Mouse (Mus musculus): ENCODE data around the gene Poll. TPM values are rescaled to one million over a fixed set of nuclear protein-coding genes. Genes with fewer than 3 reads are reported as not detected.

Poll gene
- polyA plus RNA-seq (2012), result 17.6 and 19.5 TPM in 2 replicates

DNA sequence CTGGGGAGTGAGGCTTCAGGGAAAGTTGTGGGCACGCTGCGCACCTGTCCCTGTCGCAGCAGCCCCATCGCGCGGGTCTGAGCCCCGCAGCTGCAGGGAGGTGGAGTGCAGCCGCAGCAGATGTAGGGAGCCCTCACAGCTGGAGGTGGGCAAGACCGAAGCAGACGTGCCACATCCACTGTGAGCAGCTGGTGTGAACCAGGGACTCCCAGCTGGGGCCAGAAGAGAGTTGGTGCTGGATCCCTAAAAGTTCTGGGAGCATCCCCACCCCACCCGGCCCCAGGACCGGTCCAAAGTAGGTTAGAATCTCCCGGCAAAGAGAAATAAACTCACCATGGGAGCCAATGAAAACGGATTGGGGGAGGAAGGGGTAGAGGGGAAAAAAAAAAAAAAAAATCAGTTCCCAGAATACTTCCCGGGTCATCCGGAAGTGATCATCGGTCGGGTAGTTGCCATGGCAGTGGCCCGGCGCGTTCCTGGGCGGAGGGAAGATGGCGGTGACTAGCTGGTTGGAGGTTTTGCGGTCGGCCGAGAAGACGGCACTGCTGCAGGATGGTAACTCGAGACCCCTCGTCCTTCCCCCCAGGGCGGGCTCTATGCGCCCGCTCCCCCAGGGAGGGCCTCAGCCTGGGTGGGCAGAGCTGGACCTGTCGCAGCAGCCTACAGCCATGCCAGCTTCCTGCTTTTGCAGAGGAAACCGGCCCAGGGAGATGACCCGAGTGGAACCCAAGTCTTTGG, at the start of gene Poll, which contains the start of gene Gm17018:
Poll (minus strand) TSS at position 379 of the 738 bp plus-strand sequence.
Gm17018 (plus strand) TSS at position 463 of the 738 bp plus-strand sequence.

Other genes starting within 250 kb of the Poll start
- 4.6 and 6.1 TPM in 2 replicates for gene Btrc, start 196.8 kb downstream of the Poll start, polyA plus RNA-seq (2012)
- 24.7 and 28.4 TPM in 2 replicates for gene Gm17018, start 84 bp upstream of the Poll start, polyA plus RNA-seq (2012)
- gene Fbxw4, start 99.8 kb upstream of the Poll start, polyA plus RNA-seq (2012), result 28.1 and 30.7 TPM in 2 replicates
- 0.74 TPM in 1 of 2 replicates, not detected in the other for gene Fgf8, start 182.4 kb upstream of the Poll start, polyA plus RNA-seq (2012)
- 163 and 166 TPM in 2 replicates for gene Npm3, start 189.1 kb upstream of the Poll start, polyA plus RNA-seq (2012)
- gene Mgea5, start 223.3 kb upstream of the Poll start, polyA plus RNA-seq (2012), result 28.3 and 34.3 TPM in 2 replicates